Mouse (Mus musculus): Measurements from ENCODE around the gene Aox3.

Gene Aox3

DNA sequence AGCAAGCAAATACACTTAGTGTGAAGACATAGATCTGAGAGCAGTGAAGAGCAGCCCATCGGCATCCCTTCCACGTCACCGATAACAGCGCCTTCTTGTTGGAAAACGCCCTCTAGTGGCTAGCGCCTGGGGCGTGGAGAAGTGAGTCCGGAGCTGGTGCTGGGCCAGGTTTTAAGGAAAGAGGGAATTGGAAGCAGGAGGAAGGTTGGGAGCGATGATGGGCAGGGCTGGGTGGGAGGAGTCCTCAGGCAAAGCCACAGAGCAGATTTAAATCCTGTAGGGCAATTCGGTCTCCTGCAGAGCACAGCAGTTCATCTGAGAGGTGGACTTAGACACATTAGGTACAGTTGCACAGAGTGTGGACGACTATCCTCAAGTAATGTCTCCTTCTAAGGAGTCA, at the start of gene Aox3:
Gene Aox3 (plus strand): TSS at position 251 of the 400 bp plus-strand sequence.
- DNase-seq: peak; percentile 84 to 88

DNA sequence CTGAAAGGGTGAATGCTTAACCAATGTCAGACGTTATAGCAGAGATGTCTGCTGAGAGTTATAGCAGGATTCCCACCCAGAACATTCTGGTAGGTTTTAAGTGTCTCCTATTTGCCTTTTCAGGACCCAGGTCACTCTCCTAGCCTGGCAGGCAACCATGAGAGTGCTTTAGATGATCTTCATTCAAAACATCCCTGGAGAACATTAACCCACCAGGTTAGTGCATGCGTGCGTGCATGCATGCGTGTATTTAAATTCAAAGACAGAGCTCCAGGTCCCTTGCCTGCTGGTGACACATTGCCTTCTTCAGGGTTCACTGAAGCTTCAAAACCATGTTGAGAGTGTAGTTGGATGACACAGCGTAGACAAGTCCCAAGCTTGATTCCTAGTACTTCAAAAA, 47.8 kb upstream of the Aox3 start:
- no peak for DNase-seq

DNA sequence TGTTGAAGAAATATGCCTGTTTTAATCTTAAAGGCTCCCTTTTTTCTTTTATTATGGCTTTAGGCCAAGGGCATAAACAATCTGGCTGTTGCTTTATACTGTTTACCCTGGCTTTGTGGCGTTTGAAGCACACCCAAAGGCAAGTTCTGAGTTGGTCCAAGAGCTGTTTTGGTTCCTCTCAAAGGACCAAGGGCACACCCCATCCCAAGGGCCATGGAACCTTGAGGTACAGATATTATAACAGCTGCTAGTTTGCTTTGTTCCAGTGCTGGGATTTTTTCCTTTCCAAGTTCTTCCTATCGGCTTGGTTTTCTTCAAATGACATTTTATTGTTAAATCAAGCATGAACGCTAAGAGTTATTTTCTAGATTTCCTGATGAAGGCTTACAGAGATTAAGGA, 47.3 kb upstream of the Aox3 start:
- DNase-seq: no peak

DNA sequence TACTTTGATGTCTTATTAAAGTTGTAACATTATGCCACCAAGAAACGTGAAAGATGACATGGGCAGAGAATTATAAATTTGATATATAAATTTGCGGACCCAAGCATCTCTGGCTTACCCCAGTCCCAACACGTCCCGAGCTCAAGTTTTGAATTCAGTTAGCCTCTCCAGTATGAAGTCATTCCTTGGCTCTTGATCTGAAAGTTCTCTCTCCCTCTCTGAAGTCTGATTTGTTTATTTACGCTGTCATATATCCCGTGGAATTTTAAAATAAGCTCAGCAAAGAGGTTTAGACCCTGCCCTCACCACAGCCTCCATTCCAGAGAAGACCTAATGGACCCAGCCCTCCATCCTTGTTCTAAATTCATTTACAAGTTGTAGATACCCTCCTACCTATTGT, 43.7 kb upstream of the Aox3 start:
- no peak for DNase-seq

- DNase-seq: no peak
These were observed 42.8 kb upstream of the Aox3 start for GRCm38 (mm10) chr1:58070091-58070490.

DNA sequence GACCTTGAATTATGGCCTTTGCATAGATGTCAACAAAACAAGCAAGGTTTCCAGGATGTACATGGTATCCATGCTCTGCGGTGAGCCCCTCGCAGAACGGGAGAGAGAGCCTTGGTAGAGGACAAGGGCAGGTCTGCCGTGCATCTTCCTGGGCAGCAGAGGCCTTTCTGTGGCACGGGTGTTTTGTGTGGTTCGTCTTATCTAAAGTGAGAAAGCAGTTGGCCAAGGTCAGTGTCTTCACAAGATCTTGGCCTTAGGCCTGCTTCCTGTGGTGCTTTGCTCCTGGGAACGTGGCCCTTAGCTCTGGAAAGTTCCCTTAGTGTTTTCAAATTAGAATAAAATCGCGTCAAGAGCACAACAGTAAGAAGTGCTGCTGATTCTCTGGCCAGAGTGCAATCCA, 41.9 kb upstream of the Aox3 start:
- DNase-seq: no peak

DNA sequence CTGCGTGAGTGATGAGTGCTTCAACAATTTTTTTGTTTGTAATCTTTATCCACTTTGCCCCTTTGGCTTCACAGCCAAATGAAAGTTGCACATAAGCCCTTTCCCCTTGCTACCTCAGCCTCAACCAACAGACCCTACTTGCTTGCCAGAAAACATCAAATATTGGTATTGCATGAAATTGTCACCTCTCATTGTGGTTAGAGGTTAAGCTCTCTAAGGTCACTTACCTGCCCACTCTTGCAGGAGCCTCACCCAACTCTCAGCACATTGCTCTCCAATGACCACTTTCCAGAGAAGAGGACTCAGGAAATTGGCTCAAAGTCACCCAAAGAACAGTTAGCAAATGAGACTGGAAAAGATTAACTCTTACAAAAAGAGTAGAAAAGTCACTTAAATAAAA, 41.4 kb upstream of the Aox3 start:
- peak in 1 of 2 experiments; percentile 21 for DNase-seq

GRCm38 (mm10) chr1:58072416-58072815, 40.5 kb upstream of the Aox3 start:
- DNase-seq: no peak

DNA sequence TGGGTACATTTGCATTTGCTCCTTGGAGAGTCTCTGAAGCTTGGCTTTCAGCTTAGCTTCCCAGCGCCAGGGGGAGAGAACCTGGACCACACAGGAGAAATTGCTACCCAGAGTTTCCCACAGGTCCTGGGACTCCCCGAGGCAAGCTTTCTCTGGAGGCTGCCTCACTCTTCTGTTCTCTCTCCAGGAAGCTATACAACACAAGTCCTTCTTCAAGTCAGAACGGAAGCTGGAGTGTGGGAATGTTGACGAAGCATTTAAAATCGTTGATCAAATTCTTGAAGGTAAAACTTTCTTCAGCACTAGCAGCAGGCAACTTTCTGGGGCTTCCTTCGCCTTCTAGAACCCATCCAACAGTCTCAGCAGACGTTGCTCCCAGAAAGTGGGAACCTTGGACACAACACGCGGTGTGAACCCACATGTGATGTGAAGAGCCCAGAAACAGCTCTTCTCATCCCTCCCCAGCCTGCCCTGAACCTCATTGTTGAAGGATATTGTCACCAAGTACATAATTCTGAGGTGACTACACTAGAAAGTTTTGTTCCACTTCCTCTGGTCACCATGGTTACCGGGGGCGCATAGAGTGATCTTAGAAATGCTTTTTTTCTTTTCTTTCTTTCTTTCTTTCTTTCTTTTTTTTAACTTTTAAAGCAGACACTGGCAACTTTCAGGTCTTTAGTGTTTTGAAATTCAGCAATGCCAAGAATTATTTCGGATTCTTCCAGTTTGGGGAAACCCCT, 39.8 kb upstream of the Aox3 start:
- DNase-seq: no peak

GRCm38 (mm10) chr1:58074266-58074665, 38.7 kb upstream of the Aox3 start:
- DNase-seq: no peak

DNA sequence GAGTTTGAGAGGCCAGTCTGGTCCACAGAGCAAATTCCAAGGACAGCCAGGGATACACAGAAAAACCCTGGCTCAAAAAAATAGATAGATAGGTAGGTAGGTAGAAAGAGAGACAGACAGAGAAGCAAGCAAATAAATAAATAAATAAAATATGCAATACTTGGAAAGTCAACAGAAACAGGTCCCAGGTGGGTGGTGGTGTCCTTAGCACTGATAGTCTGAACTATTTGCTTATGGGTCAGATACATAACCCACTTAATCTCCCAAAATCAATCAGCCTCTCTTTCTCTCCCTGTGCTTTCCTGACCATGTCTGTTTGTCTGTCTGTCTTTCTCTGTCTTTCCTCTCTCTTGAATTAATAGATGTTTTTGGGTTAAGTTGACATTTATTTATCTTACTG, 35.0 kb upstream of the Aox3 start:
- no peak for DNase-seq

DNA sequence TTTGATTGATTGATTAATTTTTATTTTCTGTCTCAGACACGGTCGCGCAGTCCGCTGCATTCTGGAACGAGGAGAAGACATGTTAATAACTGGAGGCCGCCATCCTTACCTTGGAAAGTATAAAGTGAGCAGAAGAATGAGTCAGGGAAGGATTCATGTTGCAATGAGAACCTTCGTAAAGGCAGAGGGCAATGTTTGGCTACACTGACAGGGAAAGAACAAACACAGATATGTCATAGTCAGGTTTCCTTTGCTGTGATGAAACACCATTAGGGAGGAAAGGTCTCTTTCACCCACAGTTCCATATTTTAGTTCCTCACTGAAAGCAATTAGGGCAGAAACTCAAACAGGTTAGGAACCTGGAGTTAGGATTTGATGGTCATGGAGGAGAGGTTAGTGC, 34.5 kb upstream of the Aox3 start:
- DNase-seq: no peak

DNA sequence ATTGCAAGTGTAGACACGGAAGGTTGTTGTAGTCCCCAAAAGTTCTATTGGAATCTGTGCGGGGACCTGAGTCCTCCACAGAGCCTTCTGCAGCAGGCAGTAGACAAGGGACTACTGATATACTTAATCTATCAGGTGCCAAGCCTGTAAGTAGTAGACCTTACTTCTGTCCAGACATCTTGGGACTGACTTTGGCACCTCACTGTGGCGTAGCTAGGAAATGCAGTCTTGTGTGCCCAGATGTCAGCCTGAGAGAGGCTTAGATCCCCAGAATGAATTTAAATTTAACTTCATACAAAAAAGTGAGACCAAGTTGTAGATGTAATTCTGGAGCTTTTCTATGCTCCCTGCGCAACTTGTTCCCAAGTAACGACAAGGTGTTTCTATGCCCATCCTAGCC, 33.2 kb upstream of the Aox3 start:
- DNase-seq: no peak

- DNase-seq: no peak
These were observed 32.5 kb upstream of the Aox3 start for GRCm38 (mm10) chr1:58080446-58080845.

DNA sequence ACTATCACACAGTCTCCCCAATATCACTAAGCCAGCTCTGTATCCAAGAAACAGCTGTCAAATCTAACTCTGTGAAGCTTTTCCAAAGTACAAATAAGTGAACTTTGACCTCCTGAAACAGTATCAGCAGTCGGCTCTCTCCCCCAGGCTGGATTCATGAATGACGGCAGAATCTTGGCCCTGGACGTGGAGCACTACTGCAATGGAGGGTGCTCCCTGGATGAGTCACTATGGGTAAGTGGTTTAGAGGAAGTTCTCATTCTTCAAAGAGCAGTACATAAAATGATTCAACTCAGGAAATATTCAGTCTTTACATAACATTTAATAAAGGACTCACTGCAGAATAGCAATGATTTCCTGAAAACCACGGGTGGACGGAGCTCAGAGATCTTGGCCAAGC, 31.6 kb upstream of the Aox3 start:
- DNase-seq: no peak

GRCm38 (mm10) chr1:58089316-58089715, 23.6 kb upstream of the Aox3 start:
- DNase-seq: no peak

DNA sequence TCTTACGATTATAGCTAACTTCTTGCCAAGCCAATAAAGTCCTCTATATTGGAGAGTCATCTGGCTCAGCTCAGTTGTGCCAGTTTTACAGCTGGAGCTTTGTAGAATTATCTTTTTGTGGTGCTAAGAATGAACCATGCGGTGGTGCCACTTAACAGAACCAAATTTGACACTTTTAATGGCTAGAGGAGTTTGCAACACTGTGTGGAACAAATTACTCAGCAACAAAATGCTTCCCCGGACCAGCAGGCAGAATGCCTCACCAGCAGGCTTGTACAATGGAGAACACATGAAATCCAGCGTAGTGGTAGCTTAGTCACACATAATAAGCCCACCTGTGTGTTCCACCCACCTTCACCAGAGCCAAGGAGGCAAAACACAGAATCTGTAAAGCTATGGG, 22.7 kb upstream of the Aox3 start:
- DNase-seq: no peak

- DNase-seq: no peak
These were observed 21.7 kb upstream of the Aox3 start for GRCm38 (mm10) chr1:58091213-58091612.

GRCm38 (mm10) chr1:58091992-58092560, 20.9 kb upstream of the Aox3 start:
- no peak for DNase-seq

DNA sequence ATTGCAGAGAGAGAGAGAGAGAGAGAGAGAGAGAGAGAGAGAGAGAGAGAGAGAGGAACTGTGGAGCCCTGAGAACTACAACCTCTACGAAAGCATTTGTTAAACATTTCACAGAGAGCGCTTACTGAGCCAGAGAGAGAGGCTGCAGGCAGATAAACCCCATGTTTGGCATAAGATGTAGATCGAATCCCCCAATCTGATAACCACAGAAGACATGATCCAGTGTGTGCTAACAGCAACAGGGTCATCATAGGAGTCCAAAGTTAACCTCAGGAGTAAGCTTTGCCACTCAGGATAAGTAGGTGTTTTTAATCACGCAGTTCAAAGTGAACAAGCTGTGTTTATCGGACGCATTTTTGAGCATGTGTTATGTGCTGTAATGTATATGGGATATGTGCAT, 15.6 kb upstream of the Aox3 start:
- DNase-seq: no peak

DNA sequence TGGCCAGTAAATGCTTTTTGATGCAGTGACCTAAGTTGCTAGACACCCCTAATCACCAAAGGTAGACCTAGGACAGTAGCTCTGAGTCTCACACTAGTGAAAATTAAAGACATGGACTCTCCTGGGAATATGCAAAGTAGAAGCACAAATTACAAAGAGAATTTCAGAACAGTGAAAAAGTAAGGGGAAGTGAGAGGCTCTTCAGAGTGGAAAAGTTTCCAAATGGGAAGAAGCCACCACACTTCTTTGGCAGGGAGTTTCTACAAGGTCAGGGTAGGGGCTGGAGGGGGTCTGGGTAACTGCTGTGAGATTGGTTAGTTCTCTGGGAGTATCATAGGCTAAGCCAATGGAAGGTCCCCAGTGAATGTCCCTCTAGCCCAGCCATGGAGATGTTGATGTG, 13.8 kb upstream of the Aox3 start:
- DNase-seq: no peak

- peak; percentile 56 to 63 for DNase-seq
These were observed 11.3 kb upstream of the Aox3 start for GRCm38 (mm10) chr1:58101531-58102146.

- peak in 1 of 2 experiments; percentile 9 for DNase-seq
These were observed 10.4 kb upstream of the Aox3 start for GRCm38 (mm10) chr1:58102494-58102893.

GRCm38 (mm10) chr1:58105685-58106084, 7.2 kb upstream of the Aox3 start:
- DNase-seq: no peak

- DNase-seq: no peak
These were observed 5.9 kb upstream of the Aox3 start for GRCm38 (mm10) chr1:58107066-58107465.

Measured in lung, adult 18-20 months (tissue).